Mouse (Mus musculus) midbrain, embryonic 16.5 days (tissue): ENCODE measurements at regions not wholly inside any gene's neighbourhood (a gene's known extent, or its start where the extent isn't known, plus 50 kb on each side); places are given as distances from the start of the nearest gene placed in this dataset.

Experiments used
- ATAC-seq: fragments of 200-750 bp; cut with Nextera tagmentation; 2 replicates; pipeline ENCODE4 v1.8.0; 2017; ENCODE audit warnings: moderate TSS enrichment
- H3K27ac ChIP-seq: fragments of 300-500 bp; sonication (generic); 2 replicates; pipeline ENCODE4 v1.5.1; 2014; ENCODE audit warnings: mild to moderate bottlenecking, low read length, mixed read lengths
- H3K27me3 ChIP-seq: fragments of 300-500 bp; sonication (generic); 2 replicates; pipeline ENCODE4 v1.6.1; 2014; ENCODE audit warnings: low read depth, low read length, mixed read lengths; ENCODE audit not compliant: control insufficient read depth, insufficient read depth
- H3K36me3 ChIP-seq: fragments of 300-500 bp; sonication (generic); 2 replicates; pipeline ENCODE4 v1.6.1; 2014; ENCODE audit warnings: mild to moderate bottlenecking, low read length, moderate library complexity, mixed read lengths; ENCODE audit not compliant: control insufficient read depth, insufficient read depth
- H3K4me1 ChIP-seq: fragments of 300-500 bp; sonication (generic); 2 replicates; pipeline ENCODE4 v1.6.1; 2014; ENCODE audit warnings: mild to moderate bottlenecking, low read length, mixed read lengths; ENCODE audit not compliant: control insufficient read depth, insufficient read depth
- H3K4me2 ChIP-seq: fragments of 300-500 bp; sonication (generic); 2 replicates; pipeline ENCODE4 v1.6.1; 2014; ENCODE audit warnings: mild to moderate bottlenecking, low read length, mixed read lengths
- H3K4me3 ChIP-seq: fragments of 300-500 bp; sonication (generic); 2 replicates; pipeline ENCODE4 v1.5.1; 2014; ENCODE audit warnings: low read depth, mild to moderate bottlenecking, low read length, moderate library complexity, mixed read lengths
- H3K9ac ChIP-seq: fragments of 300-500 bp; sonication (generic); 2 replicates; pipeline ENCODE4 v1.6.1; 2014; ENCODE audit warnings: low read depth, low read length, mixed read lengths
- H3K9me3 ChIP-seq: fragments of 300-500 bp; sonication (generic); replicated peaks from 2 replicates; pipeline ENCODE4 v1.6.1; 2014; ENCODE audit warnings: mild to moderate bottlenecking, low read length, mixed read lengths; ENCODE audit not compliant: control insufficient read depth, poor library complexity, severe bottlenecking
- WGBS: fragments of 180-500 bp; shearing (Covaris S2); extraction: QIAGEN DNeasy Blood & Tissue Kit; methylation state at CpG from one replicate; pipeline ENCODE4 v1.1.7; 2014; 5-methylcytosine and 5-hydroxymethylcytosine counted together

- no peak overlapping the region for H3K9ac ChIP-seq
- H3K4me3 ChIP-seq: no peak overlapping the region
- H3K4me1 ChIP-seq: no peaks in the 10 kb centered on the region
- no peaks in the 10 kb centered on the region for H3K27me3 ChIP-seq
- H3K4me2 ChIP-seq: no peak overlapping the region
- WGBS: 92% methylated on average over 13 of the region's 13 CpGs
- no peaks in the 10 kb centered on the region for H3K36me3 ChIP-seq
- no peak overlapping the region for H3K27ac ChIP-seq
- no peaks in the 10 kb centered on the region for H3K9me3 ChIP-seq
- ATAC-seq: no peak
Measured at GRCm38 (mm10) chr8:126848369-126849105, 97.1 kb downstream of the Tomm20 start.

- Histone ChIP-seq H3K36me3 (no peaks in the 10 kb centered on the region), H3K4me2 (no peak overlapping the region), H3K27me3 (no peaks in the 10 kb centered on the region), H3K4me1 (no peaks in the 10 kb centered on the region), H3K9ac (no peak overlapping the region), H3K4me3 (no peak overlapping the region), H3K27ac (no peak overlapping the region), H3K9me3 (no peaks in the 10 kb centered on the region)
- ATAC-seq: no peak
- WGBS: 80% methylated on average over 8 of the region's 8 CpGs
Measured at GRCm38 (mm10) chr8:126847664-126848353, 97.8 kb downstream of the Tomm20 start.

GRCm38 (mm10) chr8:126846188-126846565, 99.5 kb downstream of the Tomm20 start:
- H3K4me2 ChIP-seq: no peak overlapping the region
- ATAC-seq: no peak

GRCm38 (mm10) chr8:126845530-126846187, 100.0 kb downstream of the Tomm20 start:
- no peaks in the 10 kb centered on the region for H3K27me3 ChIP-seq
- no peak for ATAC-seq
- 93% methylated on average over 14 of the region's 14 CpGs for WGBS

More at GRCm38 (mm10) chr8:126846188-126846565, 99.5 kb downstream of the Tomm20 start:
- Histone ChIP-seq H3K4me1 (no peaks in the 10 kb centered on the region), H3K9me3 (no peaks in the 10 kb centered on the region), H3K36me3 (no peaks in the 10 kb centered on the region), H3K27me3 (no peaks in the 10 kb centered on the region), H3K27ac (no peak overlapping the region), H3K4me3 (no peak overlapping the region), H3K9ac (no peak overlapping the region)
- WGBS: 82% methylated on average over 3 of the region's 3 CpGs

GRCm38 (mm10) chr8:126844627-126845026, 101.0 kb downstream of the Tomm20 start:
- Histone ChIP-seq H3K4me3 (no peak overlapping the region), H3K4me1 (peaks cover 8% of the 10 kb centered on the region), H3K27ac (no peak overlapping the region), H3K27me3 (no peaks in the 10 kb centered on the region), H3K9ac (no peak overlapping the region), H3K4me2 (no peak overlapping the region), H3K9me3 (no peaks in the 10 kb centered on the region), H3K36me3 (no peaks in the 10 kb centered on the region)
- 87% methylated on average over 4 of the region's 4 CpGs for WGBS
- ATAC-seq: no peak

More at GRCm38 (mm10) chr8:126845530-126846187, 100.0 kb downstream of the Tomm20 start:
- Histone ChIP-seq H3K27ac (no peak overlapping the region), H3K9ac (no peak overlapping the region), H3K9me3 (no peaks in the 10 kb centered on the region), H3K4me3 (no peak overlapping the region), H3K36me3 (no peaks in the 10 kb centered on the region), H3K4me2 (no peak overlapping the region), H3K4me1 (no peaks in the 10 kb centered on the region)

- Histone ChIP-seq H3K27ac (no peak overlapping the region), H3K9me3 (no peaks in the 10 kb centered on the region), H3K36me3 (no peaks in the 10 kb centered on the region), H3K9ac (no peak overlapping the region), H3K27me3 (no peaks in the 10 kb centered on the region), H3K4me3 (no peak overlapping the region), H3K4me2 (no peak overlapping the region), H3K4me1 (peaks cover 19% of the 10 kb centered on the region)
- ATAC-seq: no peak
- 68% methylated on average over 7 of the region's 7 CpGs for WGBS
Measured at GRCm38 (mm10) chr8:126841187-126841586, 104.5 kb downstream of the Tomm20 start.

GRCm38 (mm10) chr8:126839712-126840355, 105.8 kb downstream of the Tomm20 start:
- peak overlapping the region; percentile 49; the same call in 1 of the 2 replicates for H3K9ac ChIP-seq
- 7% methylated on average over 5 of the region's 5 CpGs for WGBS
- peak; percentile 94 for ATAC-seq

GRCm38 (mm10) chr8:126839039-126839711, 106.5 kb downstream of the Tomm20 start:
- peak overlapping the region; percentile 42 for H3K4me2 ChIP-seq
- peak overlapping the region; percentile 55; the same call in 1 of the 2 replicates for H3K9ac ChIP-seq
- no peak overlapping the region for H3K4me3 ChIP-seq
- H3K27me3 ChIP-seq: no peaks in the 10 kb centered on the region
- WGBS: 8% methylated on average over 8 of the region's 8 CpGs
- peak overlapping the region; percentile 86 for H3K27ac ChIP-seq
- ATAC-seq: peak; percentile 69
- peaks cover 19% of the 10 kb centered on the region for H3K4me1 ChIP-seq
- no peaks in the 10 kb centered on the region for H3K36me3 ChIP-seq
- H3K9me3 ChIP-seq: no peaks in the 10 kb centered on the region

More at GRCm38 (mm10) chr8:126839712-126840355, 105.8 kb downstream of the Tomm20 start:
- Histone ChIP-seq H3K9me3 (no peaks in the 10 kb centered on the region), H3K27ac (peak overlapping the region; percentile 86), H3K4me3 (no peak overlapping the region), H3K4me2 (peak overlapping the region; percentile 42), H3K4me1 (peaks cover 19% of the 10 kb centered on the region), H3K36me3 (no peaks in the 10 kb centered on the region), H3K27me3 (no peaks in the 10 kb centered on the region)
